Mouse (Mus musculus): ENCODE data around the gene Lgals12.

- TF ChIP-seq POLR2A (IDR thresholded peaks at IDR 0.05; ENCODE audit: insufficient read length, low read depth), result no peak
- TF ChIP-seq CEBPB (IDR thresholded peaks at IDR 0.05; ENCODE audit: insufficient read depth, poor library complexity, severe bottlenecking), result no peak
- no peak for TF ChIP-seq MAX (IDR thresholded peaks at IDR 0.05; ENCODE audit: low read depth)
- TF ChIP-seq USF1 (IDR thresholded peaks at IDR 0.05; ENCODE audit: low read depth), result no peak
- TF ChIP-seq E2F4 (IDR thresholded peaks at IDR 0.05; ENCODE audit: insufficient read depth), result no peak
- TF ChIP-seq TCF12 (IDR thresholded peaks at IDR 0.05; ENCODE audit: insufficient read depth, poor library complexity, severe bottlenecking), result no peak
- TF ChIP-seq POLR2AphosphoS2 (IDR thresholded peaks at IDR 0.05; ENCODE audit: insufficient read length, low read depth), result no peak
- no peak for TF ChIP-seq MYOG (IDR thresholded peaks at IDR 0.05; ENCODE audit: control insufficient read depth in 1 of 3, insufficient read depth in 1 of 3, insufficient read length in 2 of 3, low read depth in 2 of 3)
- TF ChIP-seq MYOD1 (IDR thresholded peaks at IDR 0.05; ENCODE audit: control insufficient read depth in 1 of 3, insufficient read length in 2 of 3, low read depth in 2 of 3), result no peak
- TF ChIP-seq REST (IDR thresholded peaks at IDR 0.05; ENCODE audit: insufficient read depth, insufficient read length), result no peak
- no peak for TF ChIP-seq TCF3 (IDR thresholded peaks at IDR 0.05; ENCODE audit: insufficient read length, low read depth)
- no peak for TF ChIP-seq SRF (IDR thresholded peaks at IDR 0.05; ENCODE audit: control insufficient read depth, insufficient read length, low read depth)
Observed at GRCm38 (mm10) chr19:7617696-7618095, 10.7 kb upstream of the Lgals12 start.

All from myocyte (in vitro differentiated cells).